Mouse (Mus musculus): ENCODE results near the gene Reep1. TPM values are rescaled to one million over a fixed set of nuclear protein-coding genes. Genes with fewer than 3 reads are reported as not detected.
A peak's percentile ranks its signal among the peaks of the same experiment; 100 is the strongest.

The Reep1 gene
- polyA plus RNA-seq, 2 experiments: 1.9 to 3.0 TPM

DNA sequence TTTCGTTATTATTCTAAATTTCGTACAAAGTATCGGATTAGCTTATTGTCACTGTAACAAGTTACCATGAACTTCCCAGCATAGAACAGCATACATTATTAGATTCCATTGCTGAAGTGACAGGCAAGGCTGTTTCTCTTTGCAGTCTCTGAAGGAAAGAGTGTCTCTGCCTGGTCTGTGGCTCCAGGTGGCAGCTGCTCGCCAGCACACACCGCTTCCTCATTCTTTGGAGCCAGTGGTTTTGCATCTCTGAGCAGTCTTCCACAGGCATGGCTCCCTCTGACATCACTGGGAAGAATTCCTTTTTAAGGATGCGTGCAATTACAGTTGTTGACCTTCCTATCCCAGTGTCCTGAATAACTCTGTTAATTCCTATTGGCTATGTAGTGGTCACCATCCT, 52.7 kb downstream of the Reep1 start:
- no peaks in the 10 kb centered on the region for H3K27me3 ChIP-seq (ENCODE audit: control insufficient read depth, insufficient read depth, low read length)
- no peak overlapping the region for H3K9ac ChIP-seq (replicated peaks)
- DNase-seq (ENCODE audit: low read depth in 3 of 3, low spot score in 3 of 3): no peak
- TF ChIP-seq CTCF (IDR thresholded peaks at IDR 0.05; ENCODE audit: low read depth) (no peak), EP300 (IDR thresholded peaks at IDR 0.05; ENCODE audit: low read depth) (no peak)
- no peaks in the 10 kb centered on the region for H3K9me3 ChIP-seq (ENCODE audit: control insufficient read depth, low read length)
- no peak overlapping the region for H3K4me2 ChIP-seq (ENCODE audit: low read depth)
- no peak for ATAC-seq (ENCODE audit: insufficient read depth)
- H3K36me3 ChIP-seq (replicated peaks; ENCODE audit: control insufficient read depth, insufficient read depth, low read depth): no peaks in the 10 kb centered on the region
- 63% methylated on average over 6 of the region's 6 CpGs for WGBS (ENCODE audit: insufficient replicate concordance)
- no peaks in the 10 kb centered on the region; a peak in 1 of 4 replicates for H3K4me1 ChIP-seq (replicated peaks; ENCODE audit: control insufficient read depth in 2 of 2, insufficient read depth in 2 of 2, low read length in 1 of 2)
- H3K4me3 ChIP-seq (ENCODE audit: insufficient read depth in 1 of 2, low read depth in 2 of 2, low read length in 2 of 2): no peak overlapping the region
- no peak overlapping the region for H3K27ac ChIP-seq

DNA sequence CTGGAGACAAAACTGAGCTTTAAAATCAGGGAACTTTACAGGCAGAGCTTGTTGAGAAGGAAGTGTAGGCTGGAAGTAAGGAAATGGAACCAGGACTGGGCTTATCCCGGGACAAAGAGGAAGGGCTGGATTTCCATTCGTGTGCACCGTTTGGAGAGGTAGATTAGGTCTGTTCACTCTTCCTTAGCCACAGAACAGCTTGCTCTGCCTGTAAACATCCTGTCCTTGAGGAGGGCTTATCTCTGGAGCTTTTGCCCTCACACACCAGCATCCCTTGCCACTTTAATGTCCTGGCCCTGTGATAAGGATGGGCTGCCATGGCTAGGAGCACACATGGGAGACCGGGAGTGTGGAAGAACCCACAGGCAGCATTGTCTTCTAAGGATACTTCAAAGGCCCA, 60.4 kb downstream of the Reep1 start:
- Histone ChIP-seq H3K27me3 (ENCODE audit: control insufficient read depth, insufficient read depth, low read length) (no peaks in the 10 kb centered on the region), H3K4me3 (ENCODE audit: insufficient read depth in 1 of 2, low read depth in 2 of 2, low read length in 2 of 2) (no peak overlapping the region), H3K9ac (replicated peaks) (no peak overlapping the region), H3K4me2 (ENCODE audit: low read depth) (no peak overlapping the region), H3K27ac (no peak overlapping the region), H3K4me1 (replicated peaks; ENCODE audit: control insufficient read depth in 2 of 2, insufficient read depth in 2 of 2, low read length in 1 of 2) (no peaks in the 10 kb centered on the region), H3K36me3 (replicated peaks; ENCODE audit: control insufficient read depth, insufficient read depth, low read depth) (no peaks in the 10 kb centered on the region), H3K9me3 (ENCODE audit: control insufficient read depth, low read length) (no peaks in the 10 kb centered on the region)
- WGBS (ENCODE audit: insufficient replicate concordance): 15% methylated on average over 4 of the region's 4 CpGs
- no peak for TF ChIP-seq CTCF (IDR thresholded peaks at IDR 0.05; ENCODE audit: low read depth)
- no peak for TF ChIP-seq EP300 (IDR thresholded peaks at IDR 0.05; ENCODE audit: low read depth)
- no peak for DNase-seq (ENCODE audit: low read depth in 3 of 3, low spot score in 3 of 3)
- ATAC-seq (ENCODE audit: insufficient read depth): no peak

- ATAC-seq (ENCODE audit: insufficient read depth): no peak
- TF ChIP-seq CTCF (IDR thresholded peaks at IDR 0.05; ENCODE audit: low read depth) (no peak), EP300 (IDR thresholded peaks at IDR 0.05; ENCODE audit: low read depth) (no peak)
Measured at GRCm38 (mm10) chr6:71769901-71770690, 62.7 kb downstream of the Reep1 start.

GRCm38 (mm10) chr6:71770856-71771255, 63.5 kb downstream of the Reep1 start:
- Histone ChIP-seq H3K4me1 (replicated peaks; ENCODE audit: control insufficient read depth in 2 of 2, insufficient read depth in 2 of 2, low read length in 1 of 2) (no peaks in the 10 kb centered on the region), H3K9me3 (ENCODE audit: control insufficient read depth, low read length) (no peaks in the 10 kb centered on the region), H3K36me3 (replicated peaks; ENCODE audit: control insufficient read depth, insufficient read depth, low read depth) (no peaks in the 10 kb centered on the region), H3K27ac (no peak overlapping the region), H3K4me3 (ENCODE audit: insufficient read depth in 1 of 2, low read depth in 2 of 2, low read length in 2 of 2) (no peak overlapping the region), H3K27me3 (ENCODE audit: control insufficient read depth, insufficient read depth, low read length) (no peaks in the 10 kb centered on the region), H3K9ac (replicated peaks) (no peak overlapping the region), H3K4me2 (ENCODE audit: low read depth) (no peak overlapping the region)
- no peak for ATAC-seq (ENCODE audit: insufficient read depth)
- no peak for DNase-seq (ENCODE audit: low read depth in 3 of 3, low spot score in 3 of 3)
- TF ChIP-seq EP300 (IDR thresholded peaks at IDR 0.05; ENCODE audit: low read depth) (no peak), CTCF (IDR thresholded peaks at IDR 0.05; ENCODE audit: low read depth) (peak; percentile 40)
- 86% methylated on average over 4 of the region's 4 CpGs for WGBS (ENCODE audit: insufficient replicate concordance)

More at GRCm38 (mm10) chr6:71769901-71770690, 62.7 kb downstream of the Reep1 start:
- Histone ChIP-seq H3K9me3 (ENCODE audit: control insufficient read depth, low read length) (no peaks in the 10 kb centered on the region), H3K4me1 (replicated peaks; ENCODE audit: control insufficient read depth in 2 of 2, insufficient read depth in 2 of 2, low read length in 1 of 2) (no peaks in the 10 kb centered on the region), H3K27me3 (ENCODE audit: control insufficient read depth, insufficient read depth, low read length) (no peaks in the 10 kb centered on the region), H3K4me2 (ENCODE audit: low read depth) (no peak overlapping the region), H3K9ac (replicated peaks) (no peak overlapping the region), H3K27ac (no peak overlapping the region), H3K36me3 (replicated peaks; ENCODE audit: control insufficient read depth, insufficient read depth, low read depth) (no peaks in the 10 kb centered on the region), H3K4me3 (ENCODE audit: insufficient read depth in 1 of 2, low read depth in 2 of 2, low read length in 2 of 2) (no peak overlapping the region)
- WGBS (ENCODE audit: insufficient replicate concordance): 65% methylated on average over 12 of the region's 12 CpGs
- DNase-seq (ENCODE audit: low read depth in 3 of 3, low spot score in 3 of 3): no peak

DNA sequence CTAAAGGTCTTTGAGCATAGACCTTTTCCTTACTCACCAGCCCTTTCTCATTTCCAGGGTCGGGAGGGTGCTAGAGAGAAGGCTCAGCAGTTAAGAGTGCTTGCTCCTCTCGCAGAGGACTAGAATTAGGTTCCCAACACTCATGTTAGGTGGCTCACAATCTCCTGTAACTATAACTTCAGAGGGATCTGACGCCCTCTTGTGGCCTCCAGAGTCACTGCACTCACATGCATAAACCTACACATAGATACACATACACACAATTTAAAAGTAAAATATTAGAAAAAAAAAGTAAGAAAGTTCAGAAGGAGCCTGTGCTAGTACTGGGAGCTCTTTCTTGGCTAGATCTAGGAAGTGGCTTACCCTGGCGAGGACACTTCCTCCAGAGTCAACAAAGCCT, 63.9 kb downstream of the Reep1 start:
- no peak for DNase-seq (ENCODE audit: low read depth in 3 of 3, low spot score in 3 of 3)
- Histone ChIP-seq H3K9ac (replicated peaks) (no peak overlapping the region), H3K4me2 (ENCODE audit: low read depth) (no peak overlapping the region), H3K36me3 (replicated peaks; ENCODE audit: control insufficient read depth, insufficient read depth, low read depth) (no peaks in the 10 kb centered on the region), H3K27ac (no peak overlapping the region), H3K27me3 (ENCODE audit: control insufficient read depth, insufficient read depth, low read length) (no peaks in the 10 kb centered on the region), H3K9me3 (ENCODE audit: control insufficient read depth, low read length) (no peaks in the 10 kb centered on the region), H3K4me1 (replicated peaks; ENCODE audit: control insufficient read depth in 2 of 2, insufficient read depth in 2 of 2, low read length in 1 of 2) (no peaks in the 10 kb centered on the region), H3K4me3 (ENCODE audit: insufficient read depth in 1 of 2, low read depth in 2 of 2, low read length in 2 of 2) (no peak overlapping the region)
- peak; percentile 38 for TF ChIP-seq CTCF (IDR thresholded peaks at IDR 0.05; ENCODE audit: low read depth)
- TF ChIP-seq EP300 (IDR thresholded peaks at IDR 0.05; ENCODE audit: low read depth): no peak
- ATAC-seq (ENCODE audit: insufficient read depth): no peak
- 71% methylated on average over 4 of the region's 4 CpGs for WGBS (ENCODE audit: insufficient replicate concordance)
